Mouse (Mus musculus) kidney, postnatal 36 days (tissue): ENCODE data around the gene Mok.

Experiments used
- DNase-seq, 2 experiments: peaks; one replicate each; pipeline ENCODE4 v3.0.0; 2021 to 2022; ENCODE audit warnings: mixed read lengths in 2 of 2

Gene Mok

GRCm38 (mm10) chr12:110764531-110764930 is 76.2 kb downstream of the Mok start:
- DNase-seq = no peak

DNA sequence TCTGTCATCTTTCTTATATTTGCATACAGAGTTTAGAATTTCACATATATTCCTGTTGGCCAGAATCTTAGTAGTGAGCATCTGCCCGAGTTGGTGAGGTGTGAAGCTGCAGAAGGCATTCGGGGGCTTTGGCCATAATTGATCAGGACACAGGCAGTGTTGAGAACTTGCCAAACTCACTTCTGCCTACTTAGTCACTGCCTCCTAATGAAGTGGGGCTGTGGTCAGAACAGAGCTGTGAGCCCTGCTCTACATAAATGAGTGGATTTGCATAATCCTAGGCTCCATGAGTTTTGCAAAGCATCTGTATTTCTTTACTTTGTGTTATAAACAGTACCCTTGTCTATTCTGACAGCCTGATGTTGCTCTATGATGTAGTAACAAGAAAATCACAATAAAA is 78.4 kb downstream of the Mok start:
- no peak for DNase-seq

DNA sequence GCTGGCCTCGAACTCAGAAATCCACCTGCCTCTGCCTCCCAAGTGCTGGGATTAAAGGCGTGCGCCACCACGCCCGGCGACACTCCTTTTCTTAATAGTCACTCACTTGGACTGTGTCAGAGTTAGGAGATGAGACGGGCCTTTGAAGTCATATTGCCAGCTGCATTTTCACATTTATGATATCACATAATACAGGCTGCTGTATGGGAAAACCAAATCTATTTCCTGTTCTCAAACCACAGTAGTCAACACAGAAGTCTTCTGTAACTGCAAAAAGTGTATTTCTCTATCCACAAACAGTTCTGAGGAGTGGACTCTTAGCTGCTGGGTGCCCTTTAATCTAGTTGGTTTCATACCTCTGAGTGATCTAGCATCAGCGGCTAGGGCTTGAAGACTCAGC is 81.8 kb downstream of the Mok start:
- no peak for DNase-seq
